Mouse (Mus musculus) adrenal gland (tissue): ENCODE results near the gene Agbl4.

ENCODE experiments used
- intact Hi-C: fragments of 180-260 bp; cut with DNase I; formaldehyde crosslinking; loops from one replicate; pipeline ENCODE4 v1.15.1; 2025

The Agbl4 gene

DNA sequence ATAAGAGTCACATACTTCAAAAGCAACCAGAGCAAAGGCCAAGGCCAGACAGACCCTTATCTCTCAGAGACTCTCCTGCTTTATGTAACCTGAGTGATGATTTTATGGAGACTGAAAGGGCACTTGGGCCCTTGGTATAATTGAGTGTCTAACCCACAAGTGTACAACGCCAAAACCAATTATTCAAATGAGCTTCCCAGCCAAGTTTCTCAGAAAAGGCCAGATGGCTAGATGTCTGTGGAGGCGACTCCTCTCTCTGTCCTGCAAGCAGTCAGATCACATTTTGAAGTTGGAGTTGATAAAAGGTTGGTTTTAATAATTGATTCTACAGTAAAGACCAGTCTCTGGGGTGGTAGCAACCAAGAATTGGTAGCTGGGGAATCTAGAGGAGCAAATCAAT lies 1158.0 kb downstream of the Agbl4 start:
- intact Hi-C loops, result no loop called here

DNA sequence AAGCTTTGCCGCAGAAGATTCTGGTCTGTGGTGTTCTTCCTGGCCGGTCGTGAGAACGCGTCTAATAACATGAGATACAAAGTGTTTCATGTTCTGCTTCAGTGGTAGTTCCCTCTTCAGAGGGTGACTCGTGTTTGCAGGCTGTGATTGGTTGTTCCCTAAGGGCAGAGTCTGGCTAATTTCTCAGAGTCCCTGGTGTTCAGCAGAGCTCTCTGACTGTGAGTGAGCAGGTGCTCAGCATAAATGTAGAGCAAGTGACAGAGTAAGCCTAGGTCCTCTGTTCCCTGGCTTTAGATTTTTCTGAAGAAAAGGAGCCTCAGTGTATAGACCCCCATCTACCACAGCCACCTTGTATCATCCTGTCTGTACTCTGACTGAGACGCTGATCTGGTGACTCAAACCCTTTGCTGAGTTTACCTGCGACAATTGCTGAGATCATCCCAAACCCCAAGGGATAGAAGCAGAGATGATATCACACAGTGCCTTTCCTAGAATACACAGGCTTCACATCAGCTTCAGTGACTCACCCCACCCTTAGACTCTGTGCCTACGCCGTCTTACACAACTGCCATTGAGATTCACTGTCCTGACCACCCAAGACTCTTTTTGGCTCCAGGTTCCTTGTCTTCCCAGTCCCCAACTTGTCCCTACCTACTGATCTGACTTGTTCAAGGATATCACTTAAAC lies 1179.8 kb downstream of the Agbl4 start:
- intact Hi-C loops, result no loop called here

DNA sequence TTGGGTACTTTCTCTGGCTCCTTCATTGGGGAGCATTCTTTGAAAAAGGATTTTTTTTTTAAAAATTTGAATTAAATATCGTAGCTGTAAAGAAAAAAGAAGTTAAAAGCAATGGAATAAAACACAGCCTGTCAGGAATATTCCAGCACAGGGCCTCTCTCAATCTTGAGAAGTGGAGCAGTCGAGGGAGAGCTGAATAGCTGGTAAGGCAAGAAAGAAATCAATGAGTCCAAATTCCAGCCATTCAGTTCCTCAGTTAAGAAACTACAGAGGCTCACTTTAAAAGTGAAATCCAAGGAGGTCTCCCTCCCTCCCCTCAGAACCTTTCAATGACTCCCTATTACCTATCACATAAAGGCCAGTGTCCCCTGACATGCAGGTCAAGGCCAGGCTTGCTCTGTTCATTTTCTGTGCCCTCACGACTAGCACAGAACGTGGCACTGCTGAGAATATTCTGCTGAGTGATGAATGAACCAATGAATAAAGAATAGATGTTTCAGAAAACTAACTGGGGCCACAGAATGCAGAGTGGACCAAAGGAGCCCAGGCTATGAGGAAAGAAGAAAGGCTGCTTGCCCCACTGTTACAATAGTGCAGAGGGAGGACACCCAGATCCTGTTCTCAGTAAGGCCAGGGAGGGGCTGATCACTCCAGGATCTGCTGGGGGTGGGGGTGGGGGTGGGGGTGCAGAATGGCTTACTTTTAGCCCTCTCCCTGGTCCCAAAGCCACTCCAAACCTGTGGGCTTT lies 1181.8 kb downstream of the Agbl4 start:
- intact Hi-C loops, result no loop called here

DNA sequence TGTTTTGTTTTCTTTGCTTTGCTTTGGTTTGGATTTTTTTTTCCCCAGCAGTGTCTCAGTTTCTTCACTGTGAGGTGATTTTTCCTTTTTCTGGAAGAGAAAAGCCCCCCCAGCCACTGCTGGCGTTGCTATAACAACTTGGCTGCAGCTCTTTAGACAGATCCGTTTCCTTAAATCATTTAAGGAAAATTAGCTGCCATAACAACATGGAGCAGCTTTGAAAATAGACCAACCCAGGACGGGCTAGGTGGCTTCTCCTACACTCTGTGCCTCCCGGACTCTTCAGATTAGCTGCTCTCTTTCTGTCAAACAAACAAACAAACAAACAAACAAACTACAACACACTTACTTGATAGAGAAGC lies 1182.4 kb downstream of the Agbl4 start:
- intact Hi-C loops, result no loop called here

DNA sequence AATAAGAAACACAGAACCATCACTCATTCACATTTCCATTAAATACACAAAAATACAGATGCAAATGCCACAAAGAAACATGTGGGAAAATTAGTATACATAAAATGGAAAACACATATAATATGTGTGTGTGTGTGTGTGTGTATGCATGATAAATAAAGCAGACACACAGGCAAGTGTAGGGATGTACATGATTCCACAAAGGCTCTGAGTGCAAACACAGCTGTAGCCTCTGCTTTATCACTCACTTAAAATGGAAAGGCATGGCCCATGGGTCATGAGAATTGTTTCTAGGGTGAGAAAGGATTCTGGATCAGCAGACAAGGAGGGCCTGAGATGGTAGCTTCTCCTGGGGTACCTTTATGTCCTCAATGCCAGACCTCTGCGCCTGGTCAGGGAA lies 1182.8 kb downstream of the Agbl4 start:
- intact Hi-C loops, result no loop called here

GRCm38 (mm10) chr4:111583562-111584237 lies 1186.2 kb downstream of the Agbl4 start:
- intact Hi-C loops, result no loop called here

GRCm38 (mm10) chr4:111584286-111584685 lies 1186.8 kb downstream of the Agbl4 start:
- intact Hi-C loops, result no loop called here

DNA sequence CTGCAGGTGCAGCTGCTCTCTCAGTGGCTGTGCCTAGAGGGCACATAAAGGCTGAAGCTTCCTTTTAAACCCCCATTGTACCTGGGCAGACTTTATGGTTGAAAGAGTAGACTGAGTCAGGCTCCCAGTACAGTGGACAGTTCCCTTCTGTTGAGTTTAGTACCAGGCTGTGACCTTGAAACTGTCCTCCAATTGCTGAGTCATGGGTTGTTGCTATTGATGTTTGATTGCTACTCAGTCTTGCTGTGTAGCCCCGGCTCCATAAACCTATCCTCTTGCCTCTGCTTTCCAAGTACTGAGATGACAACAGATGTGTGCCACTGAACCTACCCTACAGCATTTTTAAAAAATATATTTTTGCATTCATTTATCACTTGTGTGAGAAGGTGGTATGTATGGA lies 1190.8 kb downstream of the Agbl4 start:
- intact Hi-C loops, result no loop called here

GRCm38 (mm10) chr4:111589467-111590170 lies 1192.2 kb downstream of the Agbl4 start:
- intact Hi-C loops, result no loop called here

GRCm38 (mm10) chr4:111594655-111595295 lies 1197.3 kb downstream of the Agbl4 start:
- intact Hi-C loops, result no loop called here

DNA sequence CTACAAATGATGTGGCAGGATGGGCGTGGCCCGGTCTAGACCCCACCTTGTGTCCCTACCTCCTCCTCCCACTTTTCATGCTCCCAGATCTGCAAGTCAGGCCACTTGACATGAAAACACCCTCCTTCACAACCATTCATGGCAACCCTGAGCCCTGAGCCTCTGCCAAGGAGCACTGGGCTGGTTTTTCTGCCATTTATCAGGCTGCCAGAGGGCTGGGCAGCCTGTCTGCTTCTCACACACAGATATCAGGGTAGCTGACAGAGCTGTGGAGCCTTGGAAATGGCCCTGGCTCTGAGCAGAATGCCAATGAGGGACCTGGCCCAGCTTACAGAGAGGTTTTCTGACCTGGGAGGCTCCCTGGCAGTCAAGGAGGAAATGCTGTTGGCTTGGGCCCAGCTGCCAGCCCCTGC lies 1199.8 kb downstream of the Agbl4 start:
- intact Hi-C loops, result no loop called here

DNA sequence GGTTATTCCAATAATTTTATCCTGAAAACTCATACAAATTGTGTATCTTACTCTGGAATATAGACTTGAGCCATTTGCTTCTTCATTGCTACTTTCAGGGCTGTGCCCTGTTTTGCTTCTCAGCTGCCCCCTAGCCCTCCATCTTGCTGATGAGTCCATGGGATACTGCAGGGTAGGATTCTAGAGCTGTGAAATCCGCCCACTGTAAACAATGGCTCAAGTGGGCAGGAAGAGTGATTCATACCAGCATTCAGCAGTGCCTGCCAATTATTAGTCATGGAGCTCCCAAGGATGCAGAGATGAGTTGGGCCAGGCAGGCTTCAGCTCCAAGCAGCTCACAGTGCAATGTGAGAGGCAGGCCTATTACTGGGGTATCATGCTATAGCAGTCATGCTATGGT lies 1200.5 kb downstream of the Agbl4 start:
- intact Hi-C loops, result no loop called here

DNA sequence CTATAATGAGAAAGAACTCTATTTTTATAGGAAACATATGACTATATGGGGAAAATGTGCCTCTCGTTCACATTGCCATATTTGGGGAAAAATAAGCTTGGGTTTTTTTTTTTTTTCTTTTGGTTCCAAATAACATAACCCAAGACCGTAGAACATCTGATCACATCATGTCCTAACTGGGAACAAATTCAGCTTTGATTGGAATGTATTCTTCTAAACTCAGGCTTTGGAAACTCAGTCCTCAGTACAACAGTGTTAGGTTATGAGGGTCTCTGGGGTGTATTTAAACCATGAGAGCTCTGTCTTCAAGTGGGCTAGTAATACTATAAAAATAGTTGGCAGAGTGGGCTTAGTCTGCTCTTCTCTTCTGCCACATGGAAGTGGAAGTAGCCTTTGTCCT lies 1205.7 kb downstream of the Agbl4 start:
- intact Hi-C loops, result no loop called here

GRCm38 (mm10) chr4:111607826-111608500 lies 1210.5 kb downstream of the Agbl4 start:
- intact Hi-C loops, result no loop called here

- intact Hi-C loops, result no loop called here
These were observed 1224.4 kb downstream of the Agbl4 start for GRCm38 (mm10) chr4:111621865-111622264.

GRCm38 (mm10) chr4:111624914-111625313 lies 1227.5 kb downstream of the Agbl4 start:
- intact Hi-C loops, result no loop called here

- intact Hi-C loops, result loop anchor here (2.0 kb wide), 1 partner anchor 297 kb away; no protein-coding TSS in a partner anchor
These were observed 1228.8 kb downstream of the Agbl4 start for GRCm38 (mm10) chr4:111626118-111626830.

DNA sequence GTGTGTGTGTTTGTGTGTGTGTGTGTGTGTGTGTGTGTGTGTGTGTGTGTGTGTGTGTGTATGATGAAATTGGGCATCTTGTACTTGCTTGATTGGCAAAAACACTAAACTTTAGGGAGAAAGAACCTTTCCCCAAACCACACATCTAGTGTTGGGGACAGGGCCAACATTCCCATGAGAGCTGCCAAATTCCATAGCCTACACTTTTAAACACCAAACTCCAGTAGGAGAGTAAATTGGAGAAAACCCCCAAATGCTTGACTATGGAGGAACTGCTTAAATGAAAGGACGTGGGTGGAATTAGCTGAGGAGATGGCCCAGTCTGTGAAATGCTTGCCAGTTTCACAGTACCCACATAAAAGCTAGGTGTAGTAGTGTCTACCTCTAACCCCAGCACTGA lies 1235.2 kb downstream of the Agbl4 start:
- intact Hi-C loops, result no loop called here

GRCm38 (mm10) chr4:111635538-111636124 lies 1238.2 kb downstream of the Agbl4 start:
- intact Hi-C loops, result no loop called here
